Mouse (Mus musculus): ENCODE results near the gene Stx17.

The Stx17 gene

GRCm38 (mm10) chr4:48124773-48125469, at the start of gene Stx17:
Gene Stx17 (plus strand): TSS chr4:48124915.
- DNase-seq, result peak; percentile 86 to 88

- no peak for DNase-seq
Measured at GRCm38 (mm10) chr4:48076693-48077471, 47.8 kb upstream of the Stx17 start.

- no peak for DNase-seq
Measured at GRCm38 (mm10) chr4:48078213-48078612, 46.5 kb upstream of the Stx17 start.

GRCm38 (mm10) chr4:48079285-48080039, 45.3 kb upstream of the Stx17 start:
- no peak for DNase-seq

GRCm38 (mm10) chr4:48083452-48083851, 41.3 kb upstream of the Stx17 start:
- no peak for DNase-seq

GRCm38 (mm10) chr4:48086609-48087008, 38.1 kb upstream of the Stx17 start:
- no peak for DNase-seq

- no peak for DNase-seq
Measured at GRCm38 (mm10) chr4:48087497-48087896, 37.2 kb upstream of the Stx17 start.

GRCm38 (mm10) chr4:48093221-48093620, 31.5 kb upstream of the Stx17 start:
- DNase-seq, result no peak

- DNase-seq, result no peak
Measured at GRCm38 (mm10) chr4:48100217-48100616, 24.5 kb upstream of the Stx17 start.

- no peak for DNase-seq
Measured at GRCm38 (mm10) chr4:48101981-48102380, 22.7 kb upstream of the Stx17 start.

- DNase-seq, result no peak
Measured at GRCm38 (mm10) chr4:48105387-48105786, 19.3 kb upstream of the Stx17 start.

- no peak for DNase-seq
Measured at GRCm38 (mm10) chr4:48107086-48107485, 17.6 kb upstream of the Stx17 start.

GRCm38 (mm10) chr4:48108591-48108990, 16.1 kb upstream of the Stx17 start:
- no peak for DNase-seq

GRCm38 (mm10) chr4:48110331-48110730, 14.4 kb upstream of the Stx17 start:
- no peak for DNase-seq

- peak; percentile 52 to 55 for DNase-seq
Measured at GRCm38 (mm10) chr4:48116191-48116590, 8.5 kb upstream of the Stx17 start.

- no peak for DNase-seq
Measured at GRCm38 (mm10) chr4:48124416-48124772, 321 bp upstream of the Stx17 start.

GRCm38 (mm10) chr4:48130314-48130713, 5.6 kb downstream of the Stx17 start:
- no peak for DNase-seq

GRCm38 (mm10) chr4:48131606-48132005, 6.9 kb downstream of the Stx17 start:
- no peak for DNase-seq

- no peak for DNase-seq
Measured at GRCm38 (mm10) chr4:48132721-48133120, 8.0 kb downstream of the Stx17 start.

GRCm38 (mm10) chr4:48149492-48149891, 24.8 kb downstream of the Stx17 start:
- DNase-seq, result no peak

- no peak for DNase-seq
Measured at GRCm38 (mm10) chr4:48153229-48153628, 28.5 kb downstream of the Stx17 start.

- DNase-seq, result no peak
Measured at GRCm38 (mm10) chr4:48155864-48156263, 31.1 kb downstream of the Stx17 start.

- DNase-seq, result no peak
Measured at GRCm38 (mm10) chr4:48160386-48160785, 35.7 kb downstream of the Stx17 start.

- DNase-seq, result no peak
Measured at GRCm38 (mm10) chr4:48163851-48164250, 39.1 kb downstream of the Stx17 start.
